Mouse (Mus musculus): ENCODE data around the gene Tmem179.

DNA sequence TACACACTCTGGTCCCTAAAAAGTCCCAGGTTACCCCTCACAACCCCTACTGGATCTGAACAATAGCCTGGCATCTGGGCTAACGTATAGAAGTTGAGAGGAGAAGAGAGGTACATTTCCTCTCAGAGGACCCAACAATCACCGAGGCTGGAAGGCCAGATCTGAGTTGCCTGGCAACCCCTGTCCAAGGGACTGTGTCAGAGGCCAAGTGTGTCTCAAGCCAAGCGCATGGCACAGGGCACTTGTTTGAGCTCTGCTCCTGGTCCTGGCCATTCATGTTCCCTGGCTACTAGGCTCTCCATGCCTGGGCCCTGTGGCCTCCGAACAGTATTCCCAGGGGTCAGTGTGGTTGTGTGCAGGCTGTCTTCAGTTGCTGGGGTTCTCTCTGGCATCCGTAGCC, 20.4 kb downstream of the Tmem179 start:
- TF ChIP-seq POLR2A (IDR thresholded peaks at IDR 0.05; ENCODE audit: insufficient read depth, low read length) (no peak), CTCF (IDR thresholded peaks at IDR 0.05; ENCODE audit: low read depth, low read length) (no peak)

Measured in ES-Bruce4 (cell line).